Comparison of ENCODE assay signal across 8 mouse cellular contexts in the genomic region with DNA sequence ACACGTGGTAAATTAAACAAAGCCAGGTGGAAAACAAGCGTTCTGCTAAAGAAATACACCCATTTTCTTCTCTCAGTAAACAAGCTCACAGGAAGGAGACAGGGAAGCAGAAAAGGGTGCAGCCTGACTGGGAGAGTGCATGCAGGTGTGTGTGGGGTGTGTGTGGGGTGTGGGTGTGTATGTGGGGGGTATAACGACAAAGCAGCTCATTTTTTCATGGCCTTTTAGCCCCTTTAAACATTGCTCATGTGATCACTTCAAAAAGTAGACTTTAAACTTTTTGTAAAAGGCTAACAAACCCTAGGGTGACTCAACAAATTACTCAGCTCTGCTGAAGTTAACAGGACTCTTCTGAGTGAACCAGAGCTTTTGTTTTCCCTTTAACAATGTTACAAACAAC. TPM values are rescaled to one million over a fixed set of nuclear protein-coding genes. Genes with fewer than 3 reads are reported as not detected.
DNase-seq lines count a peak whose midpoint lies in the region; ATAC-seq and TF ChIP-seq lines count a peak whose summit lies in the region.

No protein-coding gene starts in this region.

- no peak overlapping the region for H3K4me2 ChIP-seq in forebrain, embryonic 13.5 days
- H3K4me2 ChIP-seq in lung, embryonic 14.5 days, result peak overlapping the region; percentile 64
- H3K4me2 ChIP-seq in limb, embryonic 11.5 days (ENCODE audit: low read depth, severe bottlenecking), result peak overlapping the region; percentile 79; the same call in 1 of the 2 replicates
- peak overlapping the region; percentile 78; the same call in 1 of the 2 replicates for H3K4me2 ChIP-seq in stomach, postnatal 0 days (replicated peaks; ENCODE audit: low read depth)
- no peak overlapping the region for H3K4me2 ChIP-seq in midbrain, embryonic 15.5 days

- 0 out of 2 replicates have a peak, but pooled peaks cover 3% of the 10 kb centered on the region for H3K36me3 ChIP-seq in forebrain, embryonic 10.5 days (replicated peaks)
- 0 out of 2 replicates have a peak, but pooled peaks cover under 1% of the 10 kb centered on the region for H3K36me3 ChIP-seq in forebrain, embryonic 13.5 days (ENCODE audit: poor library complexity, severe bottlenecking)
- H3K36me3 ChIP-seq in lung, embryonic 14.5 days (ENCODE audit: insufficient read depth), result no peaks in the 10 kb centered on the region
- no peaks in the 10 kb centered on the region; the same call in 1 of the 2 replicates for H3K36me3 ChIP-seq in limb, embryonic 11.5 days (ENCODE audit: control insufficient read depth, insufficient read depth, low read length)
- no peaks in the 10 kb centered on the region for H3K36me3 ChIP-seq in stomach, postnatal 0 days (ENCODE audit: control insufficient read depth, insufficient read depth, low read length)
- H3K36me3 ChIP-seq in midbrain, embryonic 15.5 days (replicated peaks), result no peaks in the 10 kb centered on the region

- TF ChIP-seq CTCF in lung, embryonic 14.5 days (IDR thresholded peaks at IDR 0.05; ENCODE audit: low read depth), result no peak
- TF ChIP-seq CTCF in stomach, postnatal 0 days (IDR thresholded peaks at IDR 0.05; ENCODE audit: low read depth), result no peak

- peaks cover 15% of the 10 kb centered on the region for H3K27me3 ChIP-seq in forebrain, embryonic 10.5 days (ENCODE audit: poor library complexity, severe bottlenecking)
- H3K27me3 ChIP-seq in forebrain, embryonic 13.5 days, result no peaks in the 10 kb centered on the region; the same call in 1 of the 2 replicates
- H3K27me3 ChIP-seq in lung, embryonic 14.5 days (ENCODE audit: insufficient read depth, low read length), result no peaks in the 10 kb centered on the region
- H3K27me3 ChIP-seq in limb, embryonic 11.5 days (ENCODE audit: control insufficient read depth, insufficient read depth, low read length), result no peaks in the 10 kb centered on the region
- no peaks in the 10 kb centered on the region for H3K27me3 ChIP-seq in stomach, postnatal 0 days (ENCODE audit: control insufficient read depth, insufficient read depth, low read length)
- H3K27me3 ChIP-seq in midbrain, embryonic 15.5 days (replicated peaks), result no peaks in the 10 kb centered on the region

- no peak overlapping the region for H3K27ac ChIP-seq in forebrain, embryonic 10.5 days
- H3K27ac ChIP-seq in forebrain, embryonic 13.5 days, result no peak overlapping the region
- 0 out of 2 replicates have a peak overlapping the region, but pooled peaks have one; percentile 10 for H3K27ac ChIP-seq in lung, embryonic 14.5 days (ENCODE audit: low read depth)
- H3K27ac ChIP-seq in limb, embryonic 11.5 days (replicated peaks; ENCODE audit: low read depth, low read length), result no peak overlapping the region
- H3K27ac ChIP-seq in stomach, postnatal 0 days (replicated peaks), result peak overlapping the region; percentile 97
- H3K27ac ChIP-seq in midbrain, embryonic 15.5 days, result no peak overlapping the region

- 54% methylated on average over 3 of the region's 3 CpGs for WGBS in forebrain, embryonic 10.5 days
- 52% methylated on average over 3 of the region's 3 CpGs for WGBS in forebrain, embryonic 13.5 days
- WGBS in lung, embryonic 14.5 days, result 36% methylated on average over 3 of the region's 3 CpGs
- 26% methylated on average over 3 of the region's 3 CpGs for WGBS in limb, embryonic 11.5 days
- WGBS in stomach, postnatal 0 days, result 24% methylated on average over 3 of the region's 3 CpGs
- 64% methylated on average over 3 of the region's 3 CpGs for WGBS in midbrain, embryonic 15.5 days

- peak overlapping the region; percentile 78; the same call in 1 of the 2 replicates for H3K4me3 ChIP-seq in forebrain, embryonic 10.5 days
- no peak overlapping the region for H3K4me3 ChIP-seq in forebrain, embryonic 13.5 days
- H3K4me3 ChIP-seq in lung, embryonic 14.5 days (ENCODE audit: low read depth, low read length), result peak overlapping the region; percentile 66
- H3K4me3 ChIP-seq in limb, embryonic 11.5 days (ENCODE audit: low read depth, low read length), result no peak overlapping the region
- peak overlapping the region; percentile 72; the same call in 1 of the 2 replicates for H3K4me3 ChIP-seq in stomach, postnatal 0 days (ENCODE audit: low read depth, low read length)
- H3K4me3 ChIP-seq in midbrain, embryonic 15.5 days, result no peak overlapping the region

- peak; percentile 10 for TF ChIP-seq EP300 in stomach, postnatal 0 days (optimal IDR thresholded peaks at IDR 0.05)

- H3K9ac ChIP-seq in forebrain, embryonic 13.5 days, result no peak overlapping the region
- H3K9ac ChIP-seq in lung, embryonic 14.5 days, result peak overlapping the region; percentile 70
- H3K9ac ChIP-seq in limb, embryonic 11.5 days (ENCODE audit: low read length), result no peak overlapping the region
- H3K9ac ChIP-seq in stomach, postnatal 0 days (ENCODE audit: low read length), result no peak overlapping the region
- no peak overlapping the region for H3K9ac ChIP-seq in midbrain, embryonic 15.5 days

- H3K9me3 ChIP-seq in forebrain, embryonic 10.5 days, result no peaks in the 10 kb centered on the region
- no peaks in the 10 kb centered on the region for H3K9me3 ChIP-seq in forebrain, embryonic 13.5 days (replicated peaks)
- no peaks in the 10 kb centered on the region for H3K9me3 ChIP-seq in lung, embryonic 14.5 days (ENCODE audit: low read depth, low read length)
- no peaks in the 10 kb centered on the region for H3K9me3 ChIP-seq in limb, embryonic 11.5 days (ENCODE audit: control insufficient read depth, low read length)
- no peaks in the 10 kb centered on the region for H3K9me3 ChIP-seq in stomach, postnatal 0 days (ENCODE audit: control insufficient read depth, low read length)
- no peaks in the 10 kb centered on the region for H3K9me3 ChIP-seq in midbrain, embryonic 15.5 days

- no peak for DNase-seq in forebrain, embryonic 10.5 days (ENCODE audit: extremely low spot score, low spot score)
- DNase-seq in lung, embryonic 14.5 days, result peak; percentile 1
- no peak for DNase-seq in lung, adult 18-20 months
- DNase-seq in limb, embryonic 11.5 days (ENCODE audit: low spot score), result no peak
- DNase-seq in stomach, postnatal 0 days (ENCODE audit: low spot score), result peak; percentile 61
- DNase-seq in cerebellum, adult 11 months, result no peak

- H3K4me1 ChIP-seq in forebrain, embryonic 10.5 days, result peaks cover 39% of the 10 kb centered on the region
- H3K4me1 ChIP-seq in forebrain, embryonic 13.5 days, result 0 out of 2 replicates have a peak, but pooled peaks cover 3% of the 10 kb centered on the region
- 0 out of 2 replicates have a peak, but pooled peaks cover 5% of the 10 kb centered on the region for H3K4me1 ChIP-seq in lung, embryonic 14.5 days (ENCODE audit: insufficient read depth)
- 0 out of 2 replicates have a peak, but pooled peaks cover 3% of the 10 kb centered on the region for H3K4me1 ChIP-seq in limb, embryonic 11.5 days (ENCODE audit: control insufficient read depth, insufficient read depth, low read length)
- H3K4me1 ChIP-seq in stomach, postnatal 0 days (replicated peaks; ENCODE audit: control insufficient read depth, insufficient read depth), result 0 out of 2 replicates have a peak, but pooled peaks cover 2% of the 10 kb centered on the region
- H3K4me1 ChIP-seq in midbrain, embryonic 15.5 days, result peaks cover 9% of the 10 kb centered on the region

- ATAC-seq in forebrain, embryonic 13.5 days, result no peak
- no peak for ATAC-seq in lung, embryonic 14.5 days (ENCODE audit: insufficient read depth)
- no peak for ATAC-seq in limb, embryonic 11.5 days (ENCODE audit: insufficient number of reproducible peaks, low FRiP score, low TSS enrichment, low read depth)
- peak; percentile 73 for ATAC-seq in stomach, postnatal 0 days (ENCODE audit: low FRiP score, low TSS enrichment)
- ATAC-seq in midbrain, embryonic 15.5 days (replicated peaks), result no peak

RNA-seq across cellular contexts. Expression of gene Anxa7, which starts 1.5 kb away (rescaled TPM):
- polyA plus RNA-seq in forebrain, embryonic 10.5 days (2016; fragmentation: Nextera tagmentation; extraction: Ambion mirVana), result 18.7 and 18.8 TPM in 2 replicates
- polyA plus RNA-seq in forebrain, embryonic 13.5 days (2015; fragmentation: Nextera tagmentation; extraction: Ambion mirVana), result 8.5 and 9.9 TPM in 2 replicates
- 36.0 and 36.9 TPM in 2 replicates for polyA plus RNA-seq in lung, embryonic 14.5 days (2014; fragmentation: Nextera tagmentation; extraction: Ambion mirVana)
- polyA plus RNA-seq in limb, embryonic 11.5 days (2014; fragmentation: Nextera tagmentation; extraction: Ambion mirVana), result 25.1 and 26.2 TPM in 2 replicates
- 82.4 and 86.3 TPM in 2 replicates for polyA plus RNA-seq in stomach, postnatal 0 days (2015; fragmentation: Nextera tagmentation; extraction: Ambion mirVana)
- 13.1 and 13.5 TPM in 2 replicates for polyA plus RNA-seq in midbrain, embryonic 15.5 days (2015; fragmentation: Nextera tagmentation; extraction: Ambion mirVana)

RNA-seq across cellular contexts. Expression of gene Mss51, which starts 18.3 kb away (rescaled TPM):
- polyA plus RNA-seq in forebrain, embryonic 10.5 days (2016; fragmentation: Nextera tagmentation; extraction: Ambion mirVana), result 1.3 TPM in 2 replicates
- 0.89 and 1.3 TPM in 2 replicates for polyA plus RNA-seq in forebrain, embryonic 13.5 days (2015; fragmentation: Nextera tagmentation; extraction: Ambion mirVana)
- polyA plus RNA-seq in lung, embryonic 14.5 days (2014; fragmentation: Nextera tagmentation; extraction: Ambion mirVana), result 0.96 and 1.4 TPM in 2 replicates
- 1.7 and 1.8 TPM in 2 replicates for polyA plus RNA-seq in limb, embryonic 11.5 days (2014; fragmentation: Nextera tagmentation; extraction: Ambion mirVana)
- polyA plus RNA-seq in stomach, postnatal 0 days (2015; fragmentation: Nextera tagmentation; extraction: Ambion mirVana), result 0.18 and 0.38 TPM in 2 replicates
- polyA plus RNA-seq in midbrain, embryonic 15.5 days (2015; fragmentation: Nextera tagmentation; extraction: Ambion mirVana), result 0.39 and 0.40 TPM in 2 replicates

RNA-seq across cellular contexts. Expression of gene Cfap70, which starts 26.4 kb away (rescaled TPM):
- polyA plus RNA-seq in forebrain, embryonic 10.5 days (2016; fragmentation: Nextera tagmentation; extraction: Ambion mirVana), result 0.55 and 1.3 TPM in 2 replicates
- polyA plus RNA-seq in forebrain, embryonic 13.5 days (2015; fragmentation: Nextera tagmentation; extraction: Ambion mirVana), result 0.45 and 1.6 TPM in 2 replicates
- 0.12 and 0.82 TPM in 2 replicates for polyA plus RNA-seq in lung, embryonic 14.5 days (2014; fragmentation: Nextera tagmentation; extraction: Ambion mirVana)
- polyA plus RNA-seq in limb, embryonic 11.5 days (2014; fragmentation: Nextera tagmentation; extraction: Ambion mirVana), result 0.18 and 0.23 TPM in 2 replicates
- polyA plus RNA-seq in stomach, postnatal 0 days (2015; fragmentation: Nextera tagmentation; extraction: Ambion mirVana), result 0.16 and 0.25 TPM in 2 replicates
- polyA plus RNA-seq in midbrain, embryonic 15.5 days (2015; fragmentation: Nextera tagmentation; extraction: Ambion mirVana), result 0.72 and 1.7 TPM in 2 replicates

Comparison
In these comparisons a context has a peak if more than half of its experiments do, and no peak if none do; other contexts are left out.
1. DNase-seq: peak in lung, embryonic 14.5 days (single experiment) and stomach, postnatal 0 days (single experiment); none in forebrain, embryonic 10.5 days (single experiment), lung, adult 18-20 months (0 of 2), limb, embryonic 11.5 days (single experiment) and cerebellum, adult 11 months (single experiment).
2. H3K4me3 ChIP-seq: peak in forebrain, embryonic 10.5 days (single experiment), lung, embryonic 14.5 days (single experiment) and stomach, postnatal 0 days (single experiment); none in forebrain, embryonic 13.5 days (single experiment), limb, embryonic 11.5 days (single experiment) and midbrain, embryonic 15.5 days (single experiment).
3. H3K27ac ChIP-seq: peak in lung, embryonic 14.5 days (single experiment) and stomach, postnatal 0 days (single experiment); none in forebrain, embryonic 10.5 days (single experiment), forebrain, embryonic 13.5 days (single experiment), limb, embryonic 11.5 days (single experiment) and midbrain, embryonic 15.5 days (single experiment).
4. H3K4me2 ChIP-seq: peak in lung, embryonic 14.5 days (single experiment), limb, embryonic 11.5 days (single experiment) and stomach, postnatal 0 days (single experiment); none in forebrain, embryonic 13.5 days (single experiment) and midbrain, embryonic 15.5 days (single experiment).